Mouse (Mus musculus): ENCODE results near the gene Slc24a3.

The Slc24a3 gene

GRCm38 (mm10) chr2:145167664-145168360 lies at the start of gene Slc24a3:
TSS of gene Slc24a3 (plus strand) at chr2:145167754.
- peak; percentile 62 for DNase-seq

GRCm38 (mm10) chr2:145117762-145118161 lies 49.8 kb upstream of the Slc24a3 start:
- no peak for DNase-seq

GRCm38 (mm10) chr2:145127747-145128146 lies 39.8 kb upstream of the Slc24a3 start:
- DNase-seq: no peak

- DNase-seq: no peak
Observed at GRCm38 (mm10) chr2:145136625-145137291, 30.8 kb upstream of the Slc24a3 start.

- DNase-seq: no peak
Observed at GRCm38 (mm10) chr2:145150407-145150806, 17.1 kb upstream of the Slc24a3 start.

GRCm38 (mm10) chr2:145150821-145151220 lies 16.7 kb upstream of the Slc24a3 start:
- DNase-seq: no peak

GRCm38 (mm10) chr2:145152281-145152680 lies 15.3 kb upstream of the Slc24a3 start:
- DNase-seq: no peak

- no peak for DNase-seq
Observed at GRCm38 (mm10) chr2:145158972-145159371, 8.6 kb upstream of the Slc24a3 start.

GRCm38 (mm10) chr2:145161046-145161700 lies 6.4 kb upstream of the Slc24a3 start:
- DNase-seq: peak; percentile 88

- no peak for DNase-seq
Observed at GRCm38 (mm10) chr2:145164086-145164485, 3.5 kb upstream of the Slc24a3 start.

GRCm38 (mm10) chr2:145164562-145164961 lies 3.0 kb upstream of the Slc24a3 start:
- DNase-seq: no peak

GRCm38 (mm10) chr2:145165076-145165475 lies 2.5 kb upstream of the Slc24a3 start:
- no peak for DNase-seq

GRCm38 (mm10) chr2:145165854-145166253 lies 1.7 kb upstream of the Slc24a3 start:
- DNase-seq: no peak

- DNase-seq: peak; percentile 46
Observed at GRCm38 (mm10) chr2:145167051-145167663, 397 bp upstream of the Slc24a3 start.

- DNase-seq: no peak
Observed at GRCm38 (mm10) chr2:145168405-145168971, 934 bp downstream of the Slc24a3 start.

GRCm38 (mm10) chr2:145172978-145173655 lies 5.6 kb downstream of the Slc24a3 start:
- DNase-seq: no peak

GRCm38 (mm10) chr2:145175036-145175435 lies 7.5 kb downstream of the Slc24a3 start:
- no peak for DNase-seq

GRCm38 (mm10) chr2:145182410-145182809 lies 14.9 kb downstream of the Slc24a3 start:
- DNase-seq: no peak

GRCm38 (mm10) chr2:145188828-145189227 lies 21.3 kb downstream of the Slc24a3 start:
- no peak for DNase-seq

GRCm38 (mm10) chr2:145196043-145196442 lies 28.5 kb downstream of the Slc24a3 start:
- DNase-seq: no peak

- no peak for DNase-seq
Observed at GRCm38 (mm10) chr2:145196501-145197042, 29.0 kb downstream of the Slc24a3 start.

GRCm38 (mm10) chr2:145197076-145197475 lies 29.5 kb downstream of the Slc24a3 start:
- DNase-seq: no peak
